Mouse (Mus musculus): ENCODE results near the gene Gba2.
A peak's percentile ranks its signal among the peaks of the same experiment; 100 is the strongest.

Gene Gba2

DNA sequence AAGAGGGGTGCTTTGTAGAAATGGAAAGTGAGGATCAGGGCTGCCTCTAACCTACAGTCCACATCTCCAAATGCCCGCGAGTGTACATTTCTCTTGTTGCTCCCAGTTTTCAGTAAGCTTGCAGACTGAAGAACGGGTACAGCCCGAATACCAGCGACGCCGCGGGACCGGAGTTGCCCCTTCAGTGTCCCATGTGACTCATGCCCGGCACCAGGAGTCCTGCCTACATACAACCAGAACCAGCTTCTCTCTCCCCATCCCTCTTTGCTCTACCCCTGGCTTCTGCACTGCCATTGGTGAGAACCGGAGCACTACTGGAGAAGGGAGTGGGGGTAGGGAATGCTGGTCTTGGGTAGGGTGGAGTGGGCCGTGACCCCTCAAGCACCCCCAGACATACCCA is 2.7 kb upstream of the Gba2 start:
- DNase-seq (ENCODE audit: low spot score) = no peak

- DNase-seq (ENCODE audit: low spot score) = no peak
These were observed 2.0 kb upstream of the Gba2 start for GRCm38 (mm10) chr4:43580721-43581120.

- no peak for DNase-seq (ENCODE audit: low spot score)
These were observed 1.1 kb upstream of the Gba2 start for GRCm38 (mm10) chr4:43579731-43580130.

DNA sequence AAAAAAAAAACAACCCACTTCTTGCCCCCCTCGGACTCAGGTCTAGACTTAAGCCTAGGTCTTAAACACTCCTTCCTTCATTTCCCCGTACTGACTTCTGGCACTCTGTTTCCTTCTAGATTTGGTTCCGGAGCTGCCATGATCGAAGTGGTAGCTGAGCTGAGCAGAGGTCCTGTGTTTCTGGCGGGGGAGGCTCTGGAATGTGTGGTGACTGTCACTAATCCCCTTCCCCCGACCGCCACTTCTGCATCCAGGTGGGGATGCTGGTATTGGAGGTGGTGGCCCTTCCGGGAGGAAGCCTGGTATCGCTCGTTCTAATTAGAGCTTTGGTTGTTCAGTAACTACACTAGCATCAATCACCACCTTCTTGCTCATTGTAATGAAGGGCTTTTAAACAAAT is 583 bp upstream of the Gba2 start:
- DNase-seq (ENCODE audit: low spot score) = no peak

DNA sequence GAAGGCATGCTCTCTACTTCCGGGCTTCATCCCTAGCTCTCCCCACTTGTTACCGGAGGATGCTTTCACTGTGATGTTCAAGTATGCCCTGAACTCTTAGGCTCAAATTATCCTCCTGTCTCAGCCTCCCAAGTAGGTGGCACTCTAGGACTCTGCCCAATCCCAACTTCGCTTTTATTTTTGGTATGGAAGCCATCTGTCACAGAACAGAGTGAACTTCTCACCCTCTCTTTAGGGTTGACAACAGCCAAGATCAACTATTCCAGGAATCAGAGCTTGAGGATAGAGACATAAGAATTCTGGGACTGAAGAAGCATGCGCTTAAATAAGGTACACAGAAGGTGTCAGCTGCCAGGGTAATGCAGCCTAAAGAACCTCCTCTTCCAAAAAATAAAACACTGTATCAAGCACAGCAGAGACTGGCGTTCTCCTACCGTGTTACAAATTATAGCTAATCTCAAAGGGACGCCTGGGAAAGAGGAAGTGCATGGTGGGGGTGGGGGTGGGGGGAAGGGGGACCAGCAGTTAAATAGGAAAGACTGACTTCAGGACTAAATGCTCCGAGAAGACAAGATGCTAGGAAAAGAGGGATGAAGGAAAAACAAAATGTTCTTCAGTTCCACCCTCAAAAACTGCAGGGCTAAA is 1.3 kb downstream of the Gba2 start:
- no peak for DNase-seq (ENCODE audit: low spot score)

DNA sequence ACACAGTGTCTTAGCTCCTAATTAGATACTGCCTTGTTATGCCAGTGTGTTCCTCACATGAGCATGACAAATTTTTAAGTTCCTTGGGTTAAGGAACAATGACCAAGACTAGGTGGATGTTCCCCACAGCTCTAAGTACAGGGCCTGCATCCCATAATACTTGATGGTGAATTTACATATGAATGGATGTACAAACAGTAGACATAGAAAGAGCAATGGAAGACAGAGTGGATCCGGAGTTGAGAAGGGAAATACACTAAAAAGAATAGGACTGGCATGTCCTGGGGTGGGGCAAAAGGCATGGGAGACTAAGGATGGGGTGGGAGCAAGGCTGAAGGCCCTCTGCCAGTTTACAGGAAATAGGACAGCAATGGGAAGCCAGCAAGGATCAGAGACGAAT is 3.3 kb downstream of the Gba2 start:
- DNase-seq (ENCODE audit: low spot score) = no peak

GRCm38 (mm10) chr4:43573561-43573960 is 5.1 kb downstream of the Gba2 start:
- no peak for DNase-seq (ENCODE audit: low spot score)

- no peak for DNase-seq (ENCODE audit: low spot score)
These were observed 7.2 kb downstream of the Gba2 start for GRCm38 (mm10) chr4:43571395-43572045.

DNA sequence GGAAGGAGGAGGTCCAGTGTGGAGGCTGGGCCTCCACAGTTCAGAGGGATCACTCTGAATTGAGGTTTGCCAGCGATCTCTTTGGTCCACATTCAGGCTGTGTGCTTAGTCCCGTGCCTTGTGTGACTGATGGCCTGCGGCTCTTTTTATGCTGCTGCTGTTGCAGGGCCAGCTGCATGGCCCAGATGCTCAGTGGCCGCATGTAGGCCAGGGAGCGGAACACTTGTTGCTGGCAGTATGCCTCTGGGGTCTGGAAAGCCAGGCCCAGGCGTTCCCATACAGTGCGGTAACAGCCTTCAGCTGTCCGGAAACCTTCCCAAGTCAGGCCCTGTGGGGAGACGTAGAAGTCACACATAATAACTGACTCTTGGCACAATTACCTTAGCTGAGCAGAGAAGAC is 11.5 kb downstream of the Gba2 start:
- no peak for DNase-seq (ENCODE audit: low spot score)

GRCm38 (mm10) chr4:43564231-43564630 is 14.4 kb downstream of the Gba2 start:
- DNase-seq (ENCODE audit: low spot score) = no peak

DNA sequence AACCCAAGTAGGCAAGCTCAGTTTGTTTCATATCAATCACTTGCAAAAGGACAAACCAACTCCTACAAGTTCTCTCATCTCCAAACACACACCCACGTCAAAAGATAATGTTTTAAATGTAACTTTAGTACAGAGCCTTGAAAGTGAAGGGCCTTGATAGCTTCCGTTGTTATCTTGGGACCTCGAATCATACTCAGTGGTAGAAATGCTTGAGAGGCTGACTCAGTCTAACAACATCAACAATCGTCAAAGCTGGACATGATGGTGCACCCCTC is 15.1 kb downstream of the Gba2 start:
- DNase-seq (ENCODE audit: low spot score) = no peak

GRCm38 (mm10) chr4:43562769-43563600 is 15.7 kb downstream of the Gba2 start:
- no peak for DNase-seq (ENCODE audit: low spot score)

- DNase-seq (ENCODE audit: low spot score) = peak; percentile 89
These were observed 16.5 kb downstream of the Gba2 start, which contains the start of the genes Creb3 and Tln1 for GRCm38 (mm10) chr4:43561997-43562768. TSS of gene Creb3 (plus strand) at chr4:43562332. TSS of gene Tln1 (minus strand) at chr4:43562691.

DNA sequence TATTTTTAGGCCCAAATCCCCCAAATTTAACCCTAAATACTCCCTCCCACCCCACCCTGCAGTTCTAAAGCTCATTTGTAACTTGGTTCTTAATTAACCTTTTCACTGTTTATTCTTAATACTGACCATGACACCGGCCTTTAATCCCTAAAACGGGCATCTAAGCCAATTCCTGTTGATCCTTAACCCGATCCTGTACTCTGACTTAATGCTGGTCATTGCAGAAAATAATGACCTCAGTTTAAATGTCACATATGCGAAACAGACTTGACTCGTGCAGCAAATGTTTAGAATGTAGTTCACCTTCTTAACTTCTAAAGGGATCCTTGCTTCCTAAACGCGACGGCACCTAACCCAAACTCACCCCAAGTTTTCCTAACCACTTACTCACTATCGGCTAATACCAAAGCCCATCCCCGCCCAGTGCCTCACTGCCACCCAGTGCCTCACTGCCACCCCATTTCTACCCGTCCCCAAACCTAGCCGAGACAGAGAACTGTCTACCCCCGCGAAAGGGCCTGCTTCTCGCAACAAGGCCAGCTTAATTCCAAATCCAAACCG is 17.2 kb downstream of the Gba2 start:
- DNase-seq (ENCODE audit: low spot score) = no peak

- no peak for DNase-seq (ENCODE audit: low spot score)
These were observed 17.7 kb downstream of the Gba2 start for GRCm38 (mm10) chr4:43560976-43561375.

- DNase-seq (ENCODE audit: low spot score) = no peak
These were observed 18.4 kb downstream of the Gba2 start for GRCm38 (mm10) chr4:43560243-43560611.

DNA sequence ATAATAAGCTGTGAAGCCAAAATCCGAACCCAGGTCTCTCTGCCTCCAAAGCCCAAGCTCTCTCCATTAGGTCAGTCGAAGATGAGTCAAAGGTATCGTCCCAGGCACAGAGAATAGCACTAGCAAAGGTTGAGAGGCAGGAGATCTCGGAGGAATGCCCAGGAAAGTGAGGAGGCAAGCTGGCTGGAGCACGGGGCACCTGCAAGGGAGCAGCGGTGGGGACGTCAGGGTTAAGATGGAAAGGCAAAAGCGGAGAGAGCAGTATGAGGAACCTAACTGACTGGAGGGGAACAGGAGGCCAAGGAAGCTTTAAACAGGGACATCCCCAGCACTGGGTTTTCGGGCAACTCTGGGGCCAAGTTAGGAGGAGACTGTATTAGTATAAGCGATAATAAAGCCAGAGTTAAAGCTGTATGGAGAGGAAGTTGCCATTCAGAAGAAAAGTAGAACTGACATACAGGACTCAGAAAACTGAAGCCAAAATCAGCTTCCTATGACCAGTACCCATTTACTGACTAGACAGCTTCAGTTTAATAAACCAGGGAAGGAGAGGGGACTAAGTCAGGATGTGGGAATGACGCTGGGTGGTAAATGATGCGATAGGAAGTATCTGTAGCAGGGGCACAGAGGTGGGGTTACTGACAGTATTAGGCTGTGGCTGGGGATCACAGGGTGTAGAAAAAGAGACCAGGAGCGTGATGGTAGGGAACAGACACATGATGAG is 19.0 kb downstream of the Gba2 start:
- DNase-seq (ENCODE audit: low spot score) = no peak

- no peak for DNase-seq (ENCODE audit: low spot score)
These were observed 19.9 kb downstream of the Gba2 start for GRCm38 (mm10) chr4:43558631-43559356.

- DNase-seq (ENCODE audit: low spot score) = no peak
These were observed 20.5 kb downstream of the Gba2 start for GRCm38 (mm10) chr4:43558028-43558630.

DNA sequence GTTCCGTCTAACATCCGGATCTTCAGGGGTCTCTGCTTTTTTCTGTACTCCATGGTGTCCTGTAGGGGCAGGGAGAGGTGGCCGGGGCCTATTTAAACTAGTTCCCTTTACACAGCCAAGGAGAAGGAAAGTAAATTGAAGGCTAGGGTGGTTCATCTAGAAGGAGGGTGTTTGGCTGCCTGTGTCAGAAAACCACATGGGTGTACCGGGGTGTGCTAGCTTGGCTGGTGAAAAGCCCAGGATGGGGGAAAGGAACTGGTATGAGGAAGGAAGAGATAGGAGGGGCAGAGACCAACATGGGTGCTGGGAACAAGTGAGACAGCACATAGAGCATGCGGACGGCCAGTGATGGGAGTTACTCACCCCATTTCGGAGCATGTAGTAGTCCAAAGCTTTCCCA is 22.7 kb downstream of the Gba2 start:
- DNase-seq (ENCODE audit: low spot score) = no peak

Data from ovary, postnatal 10 days (tissue).